Mouse (Mus musculus): ENCODE data around the gene Spsb3. TPM values are rescaled to one million over a fixed set of nuclear protein-coding genes. Genes with fewer than 3 reads are reported as not detected.

Gene Spsb3
- polyA plus RNA-seq, 1 experiment = not detected

- Histone ChIP-seq H3K4me1 (ENCODE audit: control insufficient read depth, insufficient read depth, low read length) (peaks cover 33% of the 10 kb centered on the region), H3K27ac (ENCODE audit: insufficient read depth, low read depth, low read length) (no peak overlapping the region), H3K4me3 (ENCODE audit: insufficient read depth, low read depth, low read length) (no peak overlapping the region)
- WGBS = 76% methylated on average over 4 of the region's 4 CpGs
- TF ChIP-seq POLR2A (IDR thresholded peaks at IDR 0.05; ENCODE audit: insufficient read depth, low read depth, low read length) = no peak
- TF ChIP-seq CTCF (IDR thresholded peaks at IDR 0.05; ENCODE audit: insufficient read depth, low read depth, low read length) = no peak
These were observed 11.8 kb downstream of the Spsb3 start for GRCm38 (mm10) chr17:24898041-24898854.

- Histone ChIP-seq H3K4me3 (ENCODE audit: insufficient read depth, low read depth, low read length) (no peak overlapping the region), H3K27ac (ENCODE audit: insufficient read depth, low read depth, low read length) (no peak overlapping the region), H3K4me1 (ENCODE audit: control insufficient read depth, insufficient read depth, low read length) (peaks cover 27% of the 10 kb centered on the region)
- no peak for TF ChIP-seq POLR2A (IDR thresholded peaks at IDR 0.05; ENCODE audit: insufficient read depth, low read depth, low read length)
- TF ChIP-seq CTCF (IDR thresholded peaks at IDR 0.05; ENCODE audit: insufficient read depth, low read depth, low read length) = no peak
- 47% methylated on average over 5 of the region's 5 CpGs for WGBS
These were observed 12.7 kb downstream of the Spsb3 start for GRCm38 (mm10) chr17:24899153-24899552.

- Histone ChIP-seq H3K27ac (ENCODE audit: insufficient read depth, low read depth, low read length) (no peak overlapping the region), H3K4me3 (ENCODE audit: insufficient read depth, low read depth, low read length) (no peak overlapping the region)
- 97% methylated on average over 6 of the region's 6 CpGs for WGBS
These were observed 13.6 kb downstream of the Spsb3 start for GRCm38 (mm10) chr17:24900014-24900413.

GRCm38 (mm10) chr17:24902124-24902523 is 15.7 kb downstream of the Spsb3 start:
- no peak for TF ChIP-seq CTCF (IDR thresholded peaks at IDR 0.05; ENCODE audit: insufficient read depth, low read depth, low read length)
- TF ChIP-seq POLR2A (IDR thresholded peaks at IDR 0.05; ENCODE audit: insufficient read depth, low read depth, low read length) = no peak
- 94% methylated on average over 5 of the region's 5 CpGs for whole genome bisulfite sequencing
- Histone ChIP-seq H3K4me1 (ENCODE audit: control insufficient read depth, insufficient read depth, low read length) (peaks cover 15% of the 10 kb centered on the region), H3K27ac (ENCODE audit: insufficient read depth, low read depth, low read length) (no peak overlapping the region), H3K4me3 (ENCODE audit: insufficient read depth, low read depth, low read length) (no peak overlapping the region)

More at GRCm38 (mm10) chr17:24900014-24900413, 13.6 kb downstream of the Spsb3 start:
- TF ChIP-seq POLR2A (IDR thresholded peaks at IDR 0.05; ENCODE audit: insufficient read depth, low read depth, low read length) = no peak
- no peak for TF ChIP-seq CTCF (IDR thresholded peaks at IDR 0.05; ENCODE audit: insufficient read depth, low read depth, low read length)
- peaks cover 27% of the 10 kb centered on the region for H3K4me1 ChIP-seq (ENCODE audit: control insufficient read depth, insufficient read depth, low read length)

GRCm38 (mm10) chr17:24902671-24903474 is 16.4 kb downstream of the Spsb3 start:
- Histone ChIP-seq H3K4me1 (ENCODE audit: control insufficient read depth, insufficient read depth, low read length) (peaks cover 9% of the 10 kb centered on the region), H3K27ac (ENCODE audit: insufficient read depth, low read depth, low read length) (no peak overlapping the region), H3K4me3 (ENCODE audit: insufficient read depth, low read depth, low read length) (no peak overlapping the region)
- WGBS = 67% methylated on average over 9 of the region's 9 CpGs
- no peak for TF ChIP-seq CTCF (IDR thresholded peaks at IDR 0.05; ENCODE audit: insufficient read depth, low read depth, low read length)
- no peak for TF ChIP-seq POLR2A (IDR thresholded peaks at IDR 0.05; ENCODE audit: insufficient read depth, low read depth, low read length)

GRCm38 (mm10) chr17:24903767-24904166 is 17.3 kb downstream of the Spsb3 start:
- no peak for TF ChIP-seq POLR2A (IDR thresholded peaks at IDR 0.05; ENCODE audit: insufficient read depth, low read depth, low read length)
- TF ChIP-seq CTCF (IDR thresholded peaks at IDR 0.05; ENCODE audit: insufficient read depth, low read depth, low read length) = no peak

GRCm38 (mm10) chr17:24907591-24907990 is 21.1 kb downstream of the Spsb3 start:
- Histone ChIP-seq H3K4me3 (ENCODE audit: insufficient read depth, low read depth, low read length) (no peak overlapping the region), H3K27ac (ENCODE audit: insufficient read depth, low read depth, low read length) (no peak overlapping the region), H3K4me1 (ENCODE audit: control insufficient read depth, insufficient read depth, low read length) (peaks cover 3% of the 10 kb centered on the region; the same call in 1 of the 2 replicates)
- WGBS = 80% methylated on average over 2 of the region's 2 CpGs
- no peak for TF ChIP-seq CTCF (IDR thresholded peaks at IDR 0.05; ENCODE audit: insufficient read depth, low read depth, low read length)
- TF ChIP-seq POLR2A (IDR thresholded peaks at IDR 0.05; ENCODE audit: insufficient read depth, low read depth, low read length) = no peak

More at GRCm38 (mm10) chr17:24903767-24904166, 17.3 kb downstream of the Spsb3 start:
- no peak overlapping the region for H3K27ac ChIP-seq (ENCODE audit: insufficient read depth, low read depth, low read length)
- peaks cover under 1% of the 10 kb centered on the region; the same call in 1 of the 2 replicates for H3K4me1 ChIP-seq (ENCODE audit: control insufficient read depth, insufficient read depth, low read length)
- H3K4me3 ChIP-seq (ENCODE audit: insufficient read depth, low read depth, low read length) = no peak overlapping the region
- WGBS = 89% methylated on average over 9 of the region's 9 CpGs

GRCm38 (mm10) chr17:24913984-24914383 is 27.5 kb downstream of the Spsb3 start:
- Histone ChIP-seq H3K4me1 (ENCODE audit: control insufficient read depth, insufficient read depth, low read length) (peaks cover 3% of the 10 kb centered on the region; the same call in 1 of the 2 replicates), H3K27ac (ENCODE audit: insufficient read depth, low read depth, low read length) (no peak overlapping the region), H3K4me3 (ENCODE audit: insufficient read depth, low read depth, low read length) (no peak overlapping the region)
- no peak for TF ChIP-seq POLR2A (IDR thresholded peaks at IDR 0.05; ENCODE audit: insufficient read depth, low read depth, low read length)
- no peak for TF ChIP-seq CTCF (IDR thresholded peaks at IDR 0.05; ENCODE audit: insufficient read depth, low read depth, low read length)

- no peaks in the 10 kb centered on the region for H3K4me1 ChIP-seq (ENCODE audit: control insufficient read depth, insufficient read depth, low read length)
- WGBS = 93% methylated on average over 1 of the region's 1 CpGs
- no peak overlapping the region for H3K27ac ChIP-seq (ENCODE audit: insufficient read depth, low read depth, low read length)
- TF ChIP-seq CTCF (IDR thresholded peaks at IDR 0.05; ENCODE audit: insufficient read depth, low read depth, low read length) (no peak), POLR2A (IDR thresholded peaks at IDR 0.05; ENCODE audit: insufficient read depth, low read depth, low read length) (no peak)
- H3K4me3 ChIP-seq (ENCODE audit: insufficient read depth, low read depth, low read length) = no peak overlapping the region
These were observed 36.8 kb downstream of the Spsb3 start for GRCm38 (mm10) chr17:24923246-24923645.
